Mouse (Mus musculus) neural tube, embryonic 15.5 days (tissue): ENCODE data around the gene Ifi214. TPM values are rescaled to one million over a fixed set of nuclear protein-coding genes. Genes with fewer than 3 reads are reported as not detected.
"Not testable (repeated sequence)": the region's sequence is repeated elsewhere in the genome, so short reads cannot be mapped to it uniquely, and the experiment has no call there.

Source experiments
- ATAC-seq: fragments of 200-750 bp; cut with Nextera tagmentation; 2 replicates; pipeline ENCODE4 v1.8.0; 2017; ENCODE audit warnings: mild to moderate bottlenecking, moderate TSS enrichment, moderate library complexity; ENCODE audit not compliant: low FRiP score
- H3K27ac ChIP-seq: fragments of 300-500 bp; sonication (generic); replicated peaks from 2 replicates; pipeline ENCODE4 v1.5.1; 2015; ENCODE audit warnings: mild to moderate bottlenecking, inconsistent platforms
- H3K27me3 ChIP-seq: fragments of 300-500 bp; sonication (generic); replicated peaks from 2 replicates; pipeline ENCODE4 v1.6.1; 2015; ENCODE audit warnings: inconsistent platforms
- H3K36me3 ChIP-seq: fragments of 300-500 bp; sonication (generic); 2 replicates; pipeline ENCODE4 v1.6.1; 2015; ENCODE audit warnings: inconsistent platforms
- H3K4me1 ChIP-seq: fragments of 300-500 bp; sonication (generic); 2 replicates; pipeline ENCODE4 v1.6.1; 2015; ENCODE audit warnings: inconsistent platforms
- H3K4me2 ChIP-seq: fragments of 300-500 bp; sonication (generic); 2 replicates; pipeline ENCODE4 v1.6.1; 2015; ENCODE audit warnings: inconsistent platforms, mild to moderate bottlenecking, moderate library complexity
- H3K4me3 ChIP-seq: fragments of 300-500 bp; sonication (generic); replicated peaks from 2 replicates; pipeline ENCODE4 v1.5.1; 2015; ENCODE audit warnings: mild to moderate bottlenecking, inconsistent platforms
- H3K9ac ChIP-seq: fragments of 300-500 bp; sonication (generic); replicated peaks from 2 replicates; pipeline ENCODE4 v1.6.1; 2015; ENCODE audit warnings: mild to moderate bottlenecking, inconsistent platforms
- H3K9me3 ChIP-seq: fragments of 300-500 bp; sonication (generic); replicated peaks from 2 replicates; pipeline ENCODE4 v1.6.1; 2016; ENCODE audit warnings: inconsistent platforms
- WGBS: fragments of 180-500 bp; shearing (Covaris S2); methylation state at CpG from one replicate; pipeline ENCODE4 v1.1.7; 2015; ENCODE audit warnings: mixed read lengths; 5-methylcytosine and 5-hydroxymethylcytosine counted together
- polyA plus RNA-seq: library from polyadenylated mRNA; unstranded; fragments of >200 nt; fragmentation: Nextera tagmentation; extraction: Ambion mirVana; gene quantifications from 2 replicates; pipeline ENCODE4 v1.2.1, GENCODE M21; 2015

Gene Ifi214
- not detected in 2 replicates for polyA plus RNA-seq

DNA sequence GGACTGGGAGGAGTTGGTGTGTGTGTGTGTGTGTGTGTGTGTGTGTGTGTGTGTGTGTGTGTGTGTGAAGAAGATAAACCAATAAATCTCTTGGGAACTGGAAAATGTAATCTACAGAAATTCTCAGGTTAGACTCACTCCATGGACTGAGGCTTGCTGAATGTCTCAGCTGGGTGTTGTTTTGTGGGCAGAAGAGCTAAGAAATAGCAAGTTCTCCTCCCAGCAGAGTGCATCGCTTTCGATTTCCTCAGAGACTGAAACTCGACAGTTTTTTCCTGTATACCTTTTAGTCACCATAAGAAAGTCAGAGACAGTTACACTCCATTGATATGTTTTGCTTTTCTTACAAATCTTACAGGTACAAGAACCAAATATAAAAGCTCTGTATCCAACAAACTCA, at the start of gene Ifi214:
Gene Ifi214, minus strand, starts transcription at position 167 of the 400 bp plus-strand sequence.
- not testable (repeated sequence) for H3K4me2 ChIP-seq, H3K4me3 ChIP-seq, H3K9ac ChIP-seq, ATAC-seq, H3K4me1 ChIP-seq, H3K9me3 ChIP-seq, H3K36me3 ChIP-seq, H3K27me3 ChIP-seq, H3K27ac ChIP-seq
- WGBS: 86% methylated on average over 3 of the region's 3 CpGs

DNA sequence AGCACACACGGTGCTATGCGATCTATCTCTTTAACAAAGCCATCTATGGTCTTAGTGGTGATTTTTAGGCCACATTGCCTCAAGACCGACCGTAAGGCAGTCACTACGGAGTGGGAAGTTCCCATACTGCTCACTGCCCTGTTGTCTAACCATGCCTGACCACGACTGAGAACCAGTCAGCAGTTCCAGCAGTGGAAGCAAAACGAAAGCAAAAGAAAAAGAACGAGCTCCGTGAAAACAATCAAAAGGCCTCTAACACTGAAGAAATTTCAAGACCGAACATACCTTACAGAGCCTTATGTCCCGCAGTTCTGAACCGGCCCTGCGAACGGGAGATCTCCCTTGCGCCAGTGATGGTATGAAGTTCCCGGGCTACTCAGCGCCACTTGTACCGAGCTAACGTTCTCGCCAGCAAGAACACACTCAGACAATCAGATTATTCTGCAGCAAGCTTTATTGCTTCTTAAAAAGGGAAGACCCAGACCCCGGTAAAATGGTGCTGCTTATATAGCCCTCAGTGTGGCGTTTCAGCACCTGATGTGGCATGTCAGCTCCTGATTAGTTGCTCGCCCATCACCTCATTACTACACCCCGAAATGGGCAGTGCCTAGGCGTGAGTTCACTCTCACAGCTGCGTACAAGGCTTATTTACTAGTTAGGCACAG, 44.3 kb upstream of the Ifi214 start:
- Histone ChIP-seq H3K4me3 (no peak overlapping the region), H3K4me2 (no peak overlapping the region), H3K9ac (no peak overlapping the region), H3K9me3 (peaks cover 15% of the 10 kb centered on the region), H3K27ac (no peak overlapping the region), H3K36me3 (no peaks in the 10 kb centered on the region), H3K27me3 (no peaks in the 10 kb centered on the region), H3K4me1 (no peaks in the 10 kb centered on the region)
- ATAC-seq: no peak
- 95% methylated on average over 26 of the region's 26 CpGs for WGBS

DNA sequence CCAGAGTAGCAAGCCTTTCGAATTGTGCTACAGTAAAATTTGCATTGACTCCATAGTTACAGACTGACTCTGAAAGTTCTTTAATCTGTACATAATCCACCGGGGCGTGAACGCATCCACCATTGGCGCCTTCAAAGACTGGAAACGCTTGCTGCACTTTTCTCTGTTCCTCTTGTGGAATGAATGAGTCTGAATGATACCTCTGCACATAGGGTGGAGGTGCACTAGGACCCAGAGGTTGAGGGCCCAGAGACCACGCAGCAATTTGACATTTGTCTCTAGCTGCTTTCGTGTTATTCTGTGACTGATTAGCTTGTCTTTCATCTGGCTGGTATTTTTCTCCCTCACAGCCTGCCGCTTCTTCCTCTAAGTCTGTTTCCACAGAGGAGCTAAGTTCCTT, 43.3 kb upstream of the Ifi214 start:
- no peak overlapping the region for H3K4me3 ChIP-seq
- H3K4me2 ChIP-seq: no peak overlapping the region
- H3K27ac ChIP-seq: no peak overlapping the region
- ATAC-seq: no peak
- H3K36me3 ChIP-seq: no peaks in the 10 kb centered on the region
- no peaks in the 10 kb centered on the region for H3K4me1 ChIP-seq
- no peak overlapping the region for H3K9ac ChIP-seq
- H3K9me3 ChIP-seq: peaks cover 15% of the 10 kb centered on the region
- no peaks in the 10 kb centered on the region for H3K27me3 ChIP-seq
- WGBS: 94% methylated on average over 9 of the region's 9 CpGs

DNA sequence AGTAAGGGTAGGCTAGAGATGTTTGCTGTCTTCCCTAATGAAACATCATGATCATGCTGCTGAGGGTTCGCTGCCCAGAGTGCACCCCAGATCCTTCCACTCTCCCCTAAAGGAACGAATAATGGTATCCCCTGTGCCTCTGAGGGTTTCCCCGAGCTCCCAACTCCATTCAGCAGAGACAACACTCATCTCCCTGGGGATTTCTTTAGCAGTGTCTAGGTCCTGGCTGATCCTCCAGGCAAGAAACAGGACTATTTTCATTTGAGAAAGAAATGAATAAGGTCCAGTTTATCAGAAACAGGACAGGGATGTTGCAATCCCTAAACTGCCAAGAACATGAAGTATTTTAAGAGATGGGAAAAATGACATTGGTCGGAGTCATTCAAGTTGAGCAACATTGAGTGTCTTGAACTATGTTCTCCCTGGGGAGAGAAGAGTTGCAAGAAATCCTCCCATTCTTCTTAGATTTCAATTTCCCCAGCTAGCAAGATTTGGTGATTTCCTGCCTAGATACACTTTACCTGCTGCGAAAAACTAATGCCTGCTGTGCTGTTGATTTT, 14.8 kb upstream of the Ifi214 start:
- not testable (repeated sequence) for H3K9ac ChIP-seq, H3K4me1 ChIP-seq, H3K4me3 ChIP-seq, H3K27me3 ChIP-seq, H3K27ac ChIP-seq, H3K36me3 ChIP-seq, H3K4me2 ChIP-seq, ATAC-seq, H3K9me3 ChIP-seq
- 83% methylated on average over 5 of the region's 5 CpGs for WGBS

DNA sequence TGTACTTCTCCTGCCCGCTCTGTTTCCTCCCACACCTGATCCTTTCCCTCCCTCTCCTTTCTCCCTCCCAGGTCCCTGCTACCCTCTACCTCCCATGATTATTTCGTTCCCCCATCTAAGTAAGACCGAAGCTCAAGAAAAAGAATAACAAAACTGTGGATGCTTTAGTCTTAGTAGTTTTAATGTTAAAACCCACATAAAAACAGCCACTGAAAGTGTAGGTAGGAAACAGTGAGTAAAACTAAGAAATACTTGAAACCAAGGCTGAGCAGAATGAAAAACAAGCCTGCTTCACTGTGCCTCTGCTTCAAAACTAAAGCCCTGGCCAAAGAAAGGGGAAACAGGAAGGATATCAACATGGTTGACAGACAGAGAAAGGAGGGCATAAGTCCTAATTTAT, 13.0 kb upstream of the Ifi214 start:
- not testable (repeated sequence) for H3K4me3 ChIP-seq, H3K27me3 ChIP-seq, H3K4me2 ChIP-seq, H3K27ac ChIP-seq, H3K4me1 ChIP-seq, H3K9me3 ChIP-seq, ATAC-seq, H3K9ac ChIP-seq, H3K36me3 ChIP-seq
- 91% methylated on average over 3 of the region's 3 CpGs for whole genome bisulfite sequencing

DNA sequence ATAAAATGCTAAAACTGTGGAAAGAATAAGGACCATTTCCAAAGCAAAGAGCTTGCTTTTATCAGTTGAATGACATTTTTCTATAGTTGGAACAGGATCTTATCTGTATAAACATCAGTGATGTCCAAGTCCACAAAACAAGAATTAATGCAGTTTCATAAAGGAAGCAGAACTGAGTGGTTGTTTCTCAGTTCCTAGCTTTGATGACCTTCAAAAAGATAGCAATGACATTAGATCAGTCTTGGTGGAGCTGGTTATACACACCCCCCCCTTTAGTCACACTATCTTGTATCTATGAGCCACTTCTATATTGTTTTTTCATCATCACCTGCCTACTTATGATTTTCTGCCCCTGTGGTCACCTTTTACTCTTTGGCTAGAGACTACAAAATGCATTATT, 14.3 kb downstream of the Ifi214 start:
- no peak overlapping the region for H3K4me3 ChIP-seq
- H3K27ac ChIP-seq: no peak overlapping the region
- no peaks in the 10 kb centered on the region for H3K27me3 ChIP-seq
- H3K4me1 ChIP-seq: no peaks in the 10 kb centered on the region
- no peaks in the 10 kb centered on the region for H3K36me3 ChIP-seq
- H3K9ac ChIP-seq: no peak overlapping the region
- no peaks in the 10 kb centered on the region for H3K9me3 ChIP-seq
- no peak overlapping the region for H3K4me2 ChIP-seq
- ATAC-seq: no peak

DNA sequence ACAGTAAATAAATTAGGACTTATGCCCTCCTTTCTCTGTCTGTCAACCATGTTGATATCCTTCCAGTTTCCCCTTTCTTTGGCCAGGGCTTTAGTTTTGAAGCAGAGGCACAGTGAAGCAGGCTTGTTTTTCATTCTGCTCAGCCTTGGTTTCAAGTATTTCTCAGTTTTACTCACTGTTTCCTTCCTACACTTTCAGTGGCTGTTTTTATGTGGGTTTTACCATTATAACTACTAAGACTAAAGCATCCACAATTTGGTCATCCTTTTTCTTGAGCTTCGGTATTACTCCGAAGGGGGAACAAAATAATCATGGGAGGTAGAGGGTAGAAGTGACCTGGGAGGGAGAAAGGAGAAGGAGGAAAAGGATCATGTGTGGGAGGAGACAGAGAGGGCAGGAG, 25.2 kb downstream of the Ifi214 start:
- not testable (repeated sequence) for H3K9me3 ChIP-seq, H3K27ac ChIP-seq, H3K4me1 ChIP-seq, H3K4me3 ChIP-seq, H3K4me2 ChIP-seq, H3K9ac ChIP-seq, H3K27me3 ChIP-seq, ATAC-seq, H3K36me3 ChIP-seq
- 97% methylated on average over 2 of the region's 2 CpGs for WGBS

DNA sequence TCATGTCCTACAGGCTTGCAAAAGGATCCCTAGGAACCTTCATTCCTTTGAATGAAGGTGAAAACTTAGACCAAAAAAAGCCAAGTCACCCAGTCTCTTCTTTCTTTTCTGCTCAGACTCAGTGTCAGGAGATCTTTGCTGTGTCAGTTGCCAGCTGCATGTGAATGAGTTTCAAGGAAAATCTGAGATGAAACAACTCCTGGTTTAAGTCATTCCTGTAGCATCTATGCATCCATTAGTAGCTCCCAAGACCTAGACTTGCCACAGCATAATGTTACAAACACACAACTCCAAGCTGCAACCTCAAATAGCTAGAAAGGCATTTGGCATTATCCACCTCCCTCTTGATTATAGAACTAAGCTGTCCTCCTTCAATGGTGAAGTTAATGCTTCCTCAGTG, 44.3 kb downstream of the Ifi214 start:
- H3K4me3 ChIP-seq, H3K4me2 ChIP-seq, H3K27me3 ChIP-seq, ATAC-seq, H3K9me3 ChIP-seq, H3K4me1 ChIP-seq, H3K27ac ChIP-seq, H3K36me3 ChIP-seq, H3K9ac ChIP-seq: not testable (repeated sequence)

DNA sequence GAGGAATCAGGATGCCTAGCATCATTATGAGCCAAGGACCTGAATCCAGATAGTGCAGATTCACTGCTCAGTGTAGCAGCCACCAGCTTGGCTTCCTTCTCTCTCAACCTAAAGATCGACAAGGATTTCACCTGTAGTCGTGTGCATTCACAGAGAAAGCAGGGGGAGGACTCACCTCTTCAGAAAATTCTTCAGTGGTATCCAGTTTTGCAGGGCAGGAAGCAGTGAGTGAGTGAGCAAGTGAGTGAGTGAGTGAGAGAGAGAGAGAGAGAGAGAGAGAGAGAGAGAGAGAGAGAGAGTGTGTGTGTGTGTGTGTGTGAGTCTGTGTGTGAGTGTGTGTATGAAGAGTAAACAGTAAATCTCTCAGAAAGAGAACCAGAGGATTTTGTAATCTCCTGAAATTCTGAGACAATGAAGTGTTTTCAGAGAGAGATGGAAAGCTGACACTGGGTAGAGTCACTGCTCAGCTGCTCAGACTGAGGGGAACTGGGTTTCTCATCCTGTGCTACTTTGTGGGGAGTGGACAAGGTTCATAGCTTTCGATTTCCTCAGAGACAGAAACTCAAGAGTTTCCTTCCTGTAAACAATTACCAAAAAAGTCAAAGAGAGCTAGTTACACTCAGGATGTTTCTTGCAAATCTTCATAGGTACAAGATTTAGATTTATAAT, 44.8 kb downstream of the Ifi214 start, which contains the start of gene Ifi206:
Gene Ifi206, minus strand, starts transcription at position 230 of the 669 bp plus-strand sequence.
- H3K36me3 ChIP-seq: not testable (repeated sequence)
- WGBS: 79% methylated on average over 3 of the region's 3 CpGs

DNA sequence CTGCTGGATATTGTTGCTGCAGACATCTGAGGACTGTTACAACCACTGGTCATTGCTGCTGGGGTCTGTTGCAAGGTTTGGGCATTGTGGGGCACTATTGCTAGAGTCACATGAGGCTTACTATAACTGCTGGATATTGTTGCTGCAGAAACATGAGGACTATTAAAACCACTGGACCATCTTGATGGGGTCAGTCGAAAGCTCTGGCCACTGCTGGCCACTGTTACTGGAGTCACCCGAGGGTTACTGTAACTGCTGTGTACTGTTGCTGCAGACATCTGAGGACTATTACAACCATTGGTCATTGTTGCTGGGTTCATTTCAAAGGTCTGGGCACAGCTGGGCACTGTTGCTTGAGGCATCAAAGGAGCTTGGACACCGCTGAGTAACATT, 54.6 kb downstream of the Ifi214 start:
- not testable (repeated sequence) for ATAC-seq, H3K9ac ChIP-seq

More for the DNA sequence above, 44.8 kb downstream of the Ifi214 start, which contains the start of gene Ifi206:
- not testable (repeated sequence) for H3K4me2 ChIP-seq, H3K4me1 ChIP-seq, H3K9me3 ChIP-seq, H3K27ac ChIP-seq, H3K4me3 ChIP-seq, ATAC-seq, H3K9ac ChIP-seq, H3K27me3 ChIP-seq

DNA sequence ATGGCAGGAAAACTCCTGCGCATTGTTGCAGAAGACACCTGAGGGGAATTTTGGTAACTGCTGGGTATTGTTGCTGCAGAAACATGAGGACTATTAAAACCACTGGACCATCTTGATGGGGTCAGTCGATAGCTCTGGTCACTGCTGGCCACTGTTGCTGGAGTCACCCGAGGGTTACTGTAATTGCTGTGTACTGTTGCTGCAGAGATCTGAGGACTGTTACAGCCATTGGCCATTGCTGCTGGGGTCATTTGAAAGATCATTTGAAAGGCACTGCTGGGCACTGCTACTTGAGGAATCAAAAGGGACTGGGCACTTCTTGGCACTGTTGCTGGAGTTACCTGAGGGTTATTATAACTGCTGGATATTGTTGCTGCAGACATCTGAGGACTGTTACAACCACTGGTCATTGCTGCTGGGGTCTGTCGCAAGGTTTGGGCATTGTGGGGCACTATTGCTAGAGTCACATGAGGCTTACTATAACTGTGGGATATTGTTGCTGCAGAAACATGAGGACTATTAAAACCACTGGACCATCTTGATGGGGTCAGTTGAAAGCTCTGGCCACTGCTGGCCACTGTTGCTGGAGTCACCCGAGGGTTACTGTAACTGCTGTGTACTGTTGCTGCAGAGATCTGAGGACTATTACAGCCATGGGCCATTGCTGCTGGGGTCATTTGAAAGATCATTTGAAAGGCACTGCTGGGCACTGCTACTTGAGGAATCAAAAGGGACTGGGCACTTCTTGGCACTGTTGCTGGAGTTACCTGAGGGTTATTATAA, 55.2 kb downstream of the Ifi214 start:
- ATAC-seq, H3K27me3 ChIP-seq, H3K4me2 ChIP-seq, H3K9me3 ChIP-seq, H3K9ac ChIP-seq, H3K4me1 ChIP-seq, H3K27ac ChIP-seq, H3K4me3 ChIP-seq, H3K36me3 ChIP-seq: not testable (repeated sequence)
- WGBS: 84% methylated on average over 5 of the region's 5 CpGs

More for the DNA sequence above, 54.6 kb downstream of the Ifi214 start:
- H3K9me3 ChIP-seq, H3K27me3 ChIP-seq, H3K4me1 ChIP-seq, H3K36me3 ChIP-seq, H3K27ac ChIP-seq, H3K4me2 ChIP-seq, H3K4me3 ChIP-seq: not testable (repeated sequence)
- WGBS: 88% methylated on average over 3 of the region's 3 CpGs
